Mouse (Mus musculus) cerebellum, adult 9-11 months (tissue): ENCODE data around the gene Arf3.
"Not testable (repeated sequence)": the region's sequence is repeated elsewhere in the genome, so short reads cannot be mapped to it uniquely, and the experiment has no call there.

Experiments
- DNase-seq: peaks from one replicate; pipeline ENCODE4 v3.0.0; 2022

The Arf3 gene

DNA sequence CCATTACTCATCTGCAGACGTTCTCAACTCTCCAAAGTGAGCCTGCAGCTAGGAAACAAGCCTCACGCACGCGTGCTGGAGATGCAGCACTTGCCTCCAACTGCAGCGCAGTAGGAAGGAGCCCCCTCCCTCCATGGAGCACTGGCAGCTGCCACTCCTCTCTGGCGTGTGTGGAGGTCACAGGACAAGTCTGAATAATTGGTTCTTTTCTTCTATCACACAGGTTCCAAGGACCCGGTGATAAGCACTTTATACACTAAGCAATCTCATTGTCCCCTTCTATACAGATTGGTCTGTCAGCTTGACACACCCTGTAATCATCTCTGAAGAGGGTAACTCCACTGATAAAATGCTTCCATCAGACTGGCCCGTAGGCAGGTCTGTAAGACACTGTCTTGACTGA lies 10.0 kb downstream of the Arf3 start:
- DNase-seq: no peak

DNA sequence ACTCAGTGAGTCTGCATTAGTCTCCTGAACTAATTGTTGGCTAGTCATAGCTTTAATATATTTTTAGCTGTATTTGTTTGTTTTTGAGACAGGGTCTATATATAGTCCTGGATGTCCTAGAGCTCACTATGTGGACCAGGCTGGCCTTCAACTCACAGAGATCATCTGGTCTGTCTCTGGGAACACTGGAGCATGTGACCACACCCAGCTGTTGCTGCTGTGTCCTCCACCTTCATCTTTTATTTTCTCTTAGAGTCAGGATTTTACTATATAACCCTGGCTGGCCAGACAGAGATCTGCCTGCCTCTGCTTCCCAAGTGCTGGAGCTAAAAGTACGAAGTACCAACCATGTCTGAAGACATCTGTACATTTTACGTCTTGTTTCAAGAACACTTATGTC lies 13.9 kb downstream of the Arf3 start:
- DNase-seq: no peak

GRCm38 (mm10) chr15:98747296-98747695 lies 15.7 kb downstream of the Arf3 start:
- no peak for DNase-seq

DNA sequence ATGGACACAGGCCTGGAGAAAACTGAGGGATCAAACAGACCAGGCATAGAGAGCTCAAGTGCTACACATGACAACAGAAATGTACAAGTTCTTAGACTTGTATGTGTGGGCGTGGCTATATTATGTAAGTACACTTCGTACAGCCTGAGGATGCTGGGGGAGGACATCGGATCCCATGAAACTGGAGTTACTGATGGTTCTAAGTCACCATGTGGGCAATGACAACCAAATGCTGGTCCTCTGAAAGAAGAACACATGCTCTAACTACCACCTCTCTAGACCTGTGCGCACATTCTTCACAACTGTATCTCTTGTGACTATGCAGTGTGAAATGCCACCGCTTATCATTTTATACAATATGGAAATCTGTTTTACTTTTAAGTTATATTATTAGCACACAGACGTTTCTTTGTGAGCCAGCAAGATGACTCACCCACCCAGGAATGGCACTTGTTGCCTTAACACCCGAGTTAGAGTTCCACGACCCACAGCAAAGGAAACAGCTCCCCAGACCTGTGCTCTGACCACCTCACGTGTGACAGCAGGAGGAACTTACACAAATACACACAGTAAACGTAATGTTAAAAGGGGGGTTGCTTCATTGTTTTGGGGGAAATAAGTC lies 16.6 kb downstream of the Arf3 start:
- DNase-seq: no peak

- not testable (repeated sequence) for DNase-seq
These were observed 19.2 kb downstream of the Arf3 start for GRCm38 (mm10) chr15:98743863-98744262.

DNA sequence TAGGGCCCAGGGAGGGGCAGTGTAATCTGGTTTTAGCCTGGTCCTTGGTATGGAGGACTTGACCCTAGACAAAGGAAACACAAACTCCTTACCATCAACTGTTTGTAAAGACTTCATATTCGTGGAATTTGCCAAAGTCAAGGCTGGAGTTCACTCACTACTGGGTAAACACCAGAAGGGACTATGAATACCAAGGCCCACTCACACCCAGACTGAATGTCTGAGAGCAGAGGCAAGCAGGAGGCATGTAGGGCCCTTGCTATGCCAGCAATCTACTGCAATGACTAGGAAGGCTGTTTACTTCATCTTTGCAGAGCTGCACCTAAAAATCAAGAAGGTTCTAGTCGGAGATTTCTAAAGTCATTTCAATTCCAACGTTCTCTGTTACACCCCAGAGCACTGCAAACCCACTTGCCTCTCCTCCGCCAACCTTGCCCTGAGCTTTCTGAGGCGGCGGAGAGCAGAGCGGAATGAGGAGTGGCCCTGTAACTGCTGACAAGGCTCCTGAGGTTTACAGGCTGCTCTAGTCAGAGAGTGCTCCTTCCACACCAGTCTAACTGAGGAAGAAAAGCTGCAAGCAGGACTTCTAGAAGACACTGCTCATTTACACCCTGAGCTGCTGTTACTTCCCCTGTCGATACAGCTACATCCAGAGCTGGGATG lies 20.1 kb downstream of the Arf3 start:
- DNase-seq: no peak

DNA sequence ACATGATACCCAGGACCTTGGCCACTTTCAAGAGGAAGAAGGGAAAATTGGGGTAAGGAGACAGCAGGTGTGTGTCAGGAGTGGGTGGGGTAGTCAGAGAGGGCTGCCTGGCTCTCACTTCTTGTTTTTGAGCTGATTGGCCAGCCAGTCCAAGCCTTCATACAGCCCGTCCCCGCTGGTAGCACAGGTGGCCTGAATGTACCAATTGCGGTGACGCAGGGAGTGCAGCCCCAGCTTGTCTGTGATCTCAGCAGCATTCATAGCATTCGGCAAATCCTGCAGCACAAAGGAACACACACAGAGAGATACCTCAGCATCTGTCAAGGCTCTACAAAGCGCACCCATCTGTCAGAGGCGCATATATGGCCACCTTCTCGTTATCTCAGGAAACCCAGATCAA lies 22.8 kb downstream of the Arf3 start:
- DNase-seq: no peak

GRCm38 (mm10) chr15:98738796-98739195 lies 24.2 kb downstream of the Arf3 start:
- DNase-seq: no peak

- DNase-seq: no peak
These were observed 25.1 kb downstream of the Arf3 start for GRCm38 (mm10) chr15:98737881-98738280.

- no peak for DNase-seq
These were observed 26.5 kb downstream of the Arf3 start for GRCm38 (mm10) chr15:98736521-98736920.

DNA sequence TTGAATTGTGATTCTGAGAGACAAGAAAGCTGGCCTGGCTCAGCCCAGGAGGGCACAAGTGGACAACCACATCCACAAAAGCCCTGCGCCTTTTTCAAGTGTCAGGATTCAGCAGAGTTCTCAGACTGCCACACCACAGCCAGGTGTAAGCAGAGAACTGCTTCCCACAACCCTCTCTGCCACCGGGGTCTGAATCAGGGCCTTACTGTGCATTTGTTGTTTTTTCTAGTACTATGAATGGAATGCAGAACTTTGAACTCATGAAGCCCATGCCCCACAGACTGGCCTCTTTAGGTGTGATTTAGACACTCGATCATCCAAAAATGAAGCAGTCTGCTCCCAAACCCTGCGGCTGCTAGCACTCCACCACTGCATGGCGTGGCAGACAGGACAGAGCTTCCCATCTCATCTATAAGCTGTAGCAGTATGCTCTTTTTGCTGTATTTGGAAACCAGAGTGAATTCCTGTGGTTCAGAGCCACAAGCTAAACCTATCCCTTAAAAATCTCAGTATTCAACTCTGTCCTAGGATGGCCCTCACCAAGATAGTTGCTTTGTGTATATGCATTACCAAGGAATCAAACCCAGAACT lies 28.9 kb downstream of the Arf3 start:
- no peak for DNase-seq

DNA sequence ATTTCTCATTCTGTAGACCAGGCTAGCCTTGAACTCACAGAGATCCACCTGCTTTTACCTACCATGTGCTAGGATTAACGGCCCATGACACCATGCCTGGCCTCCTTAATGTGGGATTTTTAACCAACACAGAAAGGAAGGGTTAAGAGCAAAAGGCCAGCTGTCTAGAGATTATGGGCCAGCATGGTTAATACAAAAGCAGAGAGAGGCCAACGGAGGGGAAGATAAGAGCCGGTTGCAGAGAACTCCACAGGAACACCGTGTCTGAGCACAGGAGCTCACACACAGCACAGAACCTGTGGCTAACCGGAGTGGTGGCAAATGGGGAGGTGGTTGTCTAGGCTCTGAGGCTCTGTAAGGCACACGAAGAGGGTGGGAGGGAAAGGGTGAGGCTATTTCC lies 29.6 kb downstream of the Arf3 start:
- DNase-seq: no peak

GRCm38 (mm10) chr15:98732006-98732531 lies 30.9 kb downstream of the Arf3 start:
- DNase-seq: no peak

GRCm38 (mm10) chr15:98730790-98731189 lies 32.2 kb downstream of the Arf3 start:
- DNase-seq: no peak

DNA sequence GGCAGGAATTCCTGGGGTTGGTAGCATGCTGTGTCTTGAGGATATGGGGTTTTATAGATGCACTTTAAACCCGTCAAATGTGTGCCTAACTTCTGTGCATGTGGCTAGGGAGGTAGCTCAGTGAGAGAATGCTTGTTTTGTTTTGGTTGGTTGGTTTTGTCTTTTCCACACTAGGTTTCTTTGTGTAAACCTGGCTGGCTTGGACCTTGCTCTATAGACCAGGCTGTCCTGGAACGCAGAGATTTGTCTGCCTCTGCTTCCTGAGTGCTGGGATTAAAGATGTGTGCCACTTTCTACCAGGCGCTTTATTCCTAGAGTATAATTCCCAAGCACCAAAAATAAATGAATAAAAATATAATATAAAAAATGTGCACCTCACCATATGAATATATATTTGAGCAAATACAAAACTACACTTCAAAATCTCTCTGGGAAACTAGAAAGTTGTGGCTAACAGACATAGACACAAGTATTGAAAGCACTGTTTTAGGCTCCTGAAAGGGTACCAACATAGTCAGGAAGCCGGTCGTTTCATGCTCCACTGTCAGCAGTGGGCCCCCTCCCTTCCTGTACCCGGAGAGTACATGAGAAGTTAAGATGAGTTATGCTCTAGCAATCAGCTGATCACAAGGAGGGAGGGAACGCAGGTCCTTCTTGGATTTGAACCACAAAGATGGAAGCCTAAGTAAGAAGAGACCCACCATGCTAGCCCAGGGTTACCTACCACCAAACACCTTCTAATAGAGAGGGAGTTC lies 33.0 kb downstream of the Arf3 start:
- DNase-seq: no peak

- no peak for DNase-seq
These were observed 34.6 kb downstream of the Arf3 start for GRCm38 (mm10) chr15:98728366-98728765.

DNA sequence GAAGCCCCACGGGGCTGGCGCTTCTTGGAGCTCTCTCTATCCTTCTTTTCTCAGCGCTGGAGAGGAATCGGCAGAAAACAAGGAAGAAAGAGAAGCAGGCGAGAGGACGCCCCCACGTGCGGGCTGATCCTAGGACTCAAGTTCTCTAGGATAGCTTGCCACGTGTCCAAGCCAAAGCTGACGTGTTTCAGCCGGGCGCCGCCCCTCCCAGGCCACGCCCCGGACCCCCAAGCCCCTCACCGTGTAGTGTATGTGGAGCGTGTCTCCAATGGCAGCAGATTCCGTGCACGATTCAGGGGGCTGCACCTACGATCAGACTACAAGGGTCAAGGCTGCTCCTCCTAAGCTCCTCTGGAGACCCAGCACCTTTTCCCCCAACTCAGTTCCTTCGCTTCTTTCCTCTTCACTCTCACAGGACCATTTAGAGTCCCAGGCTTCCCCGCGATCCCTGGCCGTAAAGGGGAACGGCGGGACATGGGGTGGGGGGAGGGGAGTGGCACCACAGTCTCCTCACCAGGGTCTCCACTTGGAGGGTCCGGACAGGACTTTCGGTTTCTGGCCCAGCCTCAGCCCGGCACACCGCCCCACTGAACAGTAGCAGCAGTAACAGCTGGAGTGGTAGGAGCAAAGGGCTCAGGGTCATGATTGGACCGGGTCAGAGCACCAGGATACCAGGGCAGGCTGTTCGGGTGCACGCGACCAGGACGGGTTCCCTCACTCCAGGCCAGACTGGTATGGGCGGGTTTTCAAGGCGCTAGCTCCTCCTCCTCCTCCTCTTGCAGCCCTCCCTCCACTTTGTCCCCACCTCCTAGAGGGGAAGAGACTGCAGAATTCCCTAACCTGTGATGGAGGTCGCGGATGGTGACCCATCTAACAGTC lies 35.3 kb downstream of the Arf3 start, which contains the start of gene Fkbp11:
TSS of gene Fkbp11 (minus strand) at position 756 of the 879 bp plus-strand sequence.
- peak; percentile 35 for DNase-seq

DNA sequence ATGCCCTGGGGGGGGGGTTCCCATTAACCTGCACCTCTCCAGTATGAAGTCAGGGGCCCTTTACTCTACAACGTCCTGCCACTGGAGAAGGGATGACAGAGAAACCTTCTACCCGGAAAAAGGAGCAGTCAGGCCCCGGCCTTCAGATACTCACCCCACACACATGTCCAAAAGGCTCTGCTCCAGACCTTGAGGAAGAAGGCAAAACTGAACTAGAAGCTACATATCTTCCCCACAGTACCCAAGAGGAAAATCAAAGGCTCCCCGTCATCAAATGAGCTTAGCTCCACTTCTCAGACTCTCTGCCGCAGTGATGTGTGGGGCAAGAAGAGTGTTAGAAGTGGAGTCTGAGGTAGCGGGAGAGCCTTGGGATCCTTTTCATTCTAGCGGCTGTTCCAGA lies 36.3 kb downstream of the Arf3 start:
- DNase-seq: no peak

DNA sequence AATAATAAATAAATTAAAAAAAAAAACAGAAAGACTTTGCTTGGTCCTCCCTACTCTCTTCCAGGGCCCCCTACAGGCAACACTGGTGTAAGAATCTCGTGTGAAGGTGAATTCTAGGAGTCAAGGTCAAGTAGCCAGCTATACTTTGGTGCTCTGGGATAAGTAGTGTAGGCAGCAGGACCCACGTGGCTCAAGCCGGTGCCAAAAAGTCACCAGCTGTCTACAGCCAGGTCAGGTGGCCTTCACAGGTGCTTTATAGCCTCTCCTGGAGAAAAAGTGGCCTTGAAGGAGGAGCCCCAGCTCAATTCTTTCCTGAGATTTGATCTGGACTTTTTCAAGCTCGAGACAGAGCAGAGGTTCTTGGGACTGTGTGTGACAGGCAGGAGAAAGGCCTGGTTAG lies 36.9 kb downstream of the Arf3 start:
- no peak for DNase-seq

DNA sequence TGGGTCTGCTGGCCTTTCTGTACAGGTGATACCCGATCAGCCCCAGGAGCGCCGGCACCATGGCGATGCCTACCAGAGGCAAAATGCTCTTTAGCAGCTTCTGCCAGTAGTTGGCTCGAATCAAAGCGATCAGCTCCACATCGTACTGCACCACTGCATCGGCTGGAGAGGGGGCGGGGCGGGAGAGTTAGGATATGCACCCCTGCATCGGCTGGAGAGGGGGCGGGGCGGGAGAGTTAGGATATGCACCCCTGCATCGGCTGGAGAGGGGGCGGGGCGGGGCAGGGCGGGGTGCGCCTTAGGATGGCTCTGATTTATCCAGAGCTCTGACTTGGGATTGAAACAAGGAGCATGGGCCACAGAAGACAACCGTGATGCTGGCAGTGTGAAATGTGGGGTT lies 38.6 kb downstream of the Arf3 start:
- no peak for DNase-seq

GRCm38 (mm10) chr15:98722854-98723253 lies 40.2 kb downstream of the Arf3 start:
- no peak for DNase-seq

- DNase-seq: no peak
These were observed 40.8 kb downstream of the Arf3 start for GRCm38 (mm10) chr15:98722191-98722590.
